Mouse (Mus musculus) adrenal gland, adult 18-20 months (tissue): ENCODE data around the gene Nxph1. TPM values are rescaled to one million over a fixed set of nuclear protein-coding genes. Genes with fewer than 3 reads are reported as not detected.

Experiments used
- DNase-seq, 2 experiments: peaks; one replicate each; pipeline ENCODE4 v3.0.0; 2021 to 2022; ENCODE audit warnings: low spot score in 2 of 2
- total RNA-seq, 2 experiments: library from RNA; stranded (reverse); gene quantifications; 1 replicate in 1 of 2; 2 replicates in 1 of 2; pipeline ENCODE4 v1.2.3; 2021

Nxph1 gene
- total RNA-seq, 2 experiments from 2014 or later: 0.16 to 0.60 TPM

GRCm38 (mm10) chr6:8958081-8958919, 10.1 kb downstream of the Nxph1 start:
- DNase-seq: no peak

GRCm38 (mm10) chr6:8959810-8960209, 11.6 kb downstream of the Nxph1 start:
- no peak for DNase-seq

- peak in 1 of 2 experiments; percentile 34 for DNase-seq
These were observed 22.3 kb downstream of the Nxph1 start for GRCm38 (mm10) chr6:8970576-8970975.

- no peak for DNase-seq
These were observed 31.1 kb downstream of the Nxph1 start for GRCm38 (mm10) chr6:8979237-8979871.

- DNase-seq: no peak
These were observed 48.2 kb downstream of the Nxph1 start for GRCm38 (mm10) chr6:8996301-8996943.

- DNase-seq: peak in 1 of 2 experiments; percentile 25
These were observed 49.1 kb downstream of the Nxph1 start for GRCm38 (mm10) chr6:8997326-8997725.

GRCm38 (mm10) chr6:9002686-9003085, 54.5 kb downstream of the Nxph1 start:
- no peak for DNase-seq

- DNase-seq: peak in 1 of 2 experiments; percentile 19
These were observed 78.4 kb downstream of the Nxph1 start for GRCm38 (mm10) chr6:9026631-9027030.

GRCm38 (mm10) chr6:9027146-9027545, 78.9 kb downstream of the Nxph1 start:
- DNase-seq: no peak

GRCm38 (mm10) chr6:9028501-9028900, 80.3 kb downstream of the Nxph1 start:
- DNase-seq: no peak

- DNase-seq: no peak
These were observed 91.1 kb downstream of the Nxph1 start for GRCm38 (mm10) chr6:9039286-9039685.

- no peak for DNase-seq
These were observed 92.8 kb downstream of the Nxph1 start for GRCm38 (mm10) chr6:9040991-9041390.

GRCm38 (mm10) chr6:9042391-9042790, 94.2 kb downstream of the Nxph1 start:
- DNase-seq: no peak

- DNase-seq: no peak
These were observed 98.6 kb downstream of the Nxph1 start for GRCm38 (mm10) chr6:9046815-9047214.

- DNase-seq: no peak
These were observed 113.3 kb downstream of the Nxph1 start for GRCm38 (mm10) chr6:9061261-9062105.

- no peak for DNase-seq
These were observed 118.2 kb downstream of the Nxph1 start for GRCm38 (mm10) chr6:9066435-9066834.

GRCm38 (mm10) chr6:9069913-9070312, 121.7 kb downstream of the Nxph1 start:
- no peak for DNase-seq

- no peak for DNase-seq
These were observed 128.2 kb downstream of the Nxph1 start for GRCm38 (mm10) chr6:9076463-9076862.

- no peak for DNase-seq
These were observed 129.8 kb downstream of the Nxph1 start for GRCm38 (mm10) chr6:9077793-9078689.

GRCm38 (mm10) chr6:9083851-9084250, 135.6 kb downstream of the Nxph1 start:
- no peak for DNase-seq
